Comparison of ENCODE assay signal across 7 mouse cellular contexts in the genomic region with DNA sequence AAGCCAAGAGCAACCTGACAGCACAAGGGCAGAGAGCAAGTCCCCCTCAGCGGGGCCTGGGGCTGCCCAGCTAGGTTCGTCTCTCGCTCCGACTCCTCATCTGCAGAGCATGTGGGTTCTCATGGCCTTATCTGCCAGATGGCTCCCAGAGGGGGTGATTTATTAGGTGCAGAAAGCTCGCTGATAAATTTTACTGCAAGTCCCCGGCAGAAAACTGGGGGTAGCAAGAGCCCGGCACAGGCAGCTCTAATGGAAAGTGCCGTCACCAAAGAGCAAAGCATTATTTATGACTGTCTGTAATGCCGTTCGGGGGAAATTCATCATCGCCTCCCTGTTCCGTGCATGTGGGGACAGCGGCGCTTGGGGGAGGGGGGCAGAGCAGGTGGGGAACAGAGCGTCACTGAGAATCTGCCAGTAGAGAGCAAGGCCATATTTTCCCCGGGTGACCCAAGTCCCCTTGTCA.
DNase-seq lines count a peak whose midpoint lies in the region; ATAC-seq lines count a peak whose summit lies in the region.

No protein-coding gene starts in this region.

- WGBS in lung, embryonic 15.5 days, result 27% methylated on average over 16 of the region's 16 CpGs
- 4% methylated on average over 14 of the region's 16 CpGs for WGBS in neural tube, embryonic 14.5 days

- no peak overlapping the region for H3K9ac ChIP-seq in lung, embryonic 15.5 days
- H3K9ac ChIP-seq in neural tube, embryonic 14.5 days (replicated peaks; ENCODE audit: low read depth, low read length), result no peak overlapping the region

- H3K27ac ChIP-seq in lung, embryonic 15.5 days, result no peak overlapping the region
- 0 out of 2 replicates have a peak overlapping the region, but pooled peaks have one; percentile 18 for H3K27ac ChIP-seq in neural tube, embryonic 14.5 days (ENCODE audit: low read depth, low read length)

- peak overlapping the region; percentile 36 for H3K4me2 ChIP-seq in lung, embryonic 15.5 days
- H3K4me2 ChIP-seq in neural tube, embryonic 14.5 days (ENCODE audit: low read depth, low read length), result peak overlapping the region; percentile 40

- no peak overlapping the region for H3K4me3 ChIP-seq in lung, embryonic 15.5 days
- no peak overlapping the region for H3K4me3 ChIP-seq in neural tube, embryonic 14.5 days (ENCODE audit: low read depth, low read length)

- H3K4me1 ChIP-seq in lung, embryonic 15.5 days, result peaks cover 7% of the 10 kb centered on the region
- H3K4me1 ChIP-seq in neural tube, embryonic 14.5 days (ENCODE audit: control insufficient read depth, insufficient read depth, low read length), result 0 out of 2 replicates have a peak, but pooled peaks cover 13% of the 10 kb centered on the region

- ATAC-seq in lung, embryonic 15.5 days (ENCODE audit: borderline replicate concordance, extremely low read depth, low FRiP score, low TSS enrichment), result peak; percentile 62; the same call in 1 of the 2 replicates
- peak; percentile 93 for ATAC-seq in neural tube, embryonic 14.5 days (ENCODE audit: low read depth)

- intact Hi-C loops in gastrocnemius, postnatal 14 days (cut with DNase I; ENCODE audit: low total_unique reads), result no loop called here

- no peaks in the 10 kb centered on the region for H3K36me3 ChIP-seq in lung, embryonic 15.5 days
- no peaks in the 10 kb centered on the region for H3K36me3 ChIP-seq in neural tube, embryonic 14.5 days (ENCODE audit: control insufficient read depth, insufficient read depth, low read length)

- DNase-seq in lung, postnatal 14 days, result no peak
- DNase-seq in gastrocnemius, postnatal 14 days, result peak; percentile 21
- peak; percentile 86 for DNase-seq in hindlimb bud, embryonic 11.5 days (ENCODE audit: extremely low spot score, low read depth, low spot score)
- DNase-seq in layer of hippocampus, postnatal 14 days (ENCODE audit: low spot score in 2 of 2), result no peak
- DNase-seq in left cerebral cortex, adult 8-10 months (ENCODE audit: low spot score in 2 of 2), result no peak

- peaks cover 41% of the 10 kb centered on the region; the same call in 1 of the 2 replicates for H3K27me3 ChIP-seq in lung, embryonic 15.5 days
- H3K27me3 ChIP-seq in neural tube, embryonic 14.5 days (ENCODE audit: control insufficient read depth, insufficient read depth, low read length), result no peaks in the 10 kb centered on the region

- no peaks in the 10 kb centered on the region for H3K9me3 ChIP-seq in lung, embryonic 15.5 days
- H3K9me3 ChIP-seq in neural tube, embryonic 14.5 days (ENCODE audit: control insufficient read depth, low read length), result no peaks in the 10 kb centered on the region

Comparison
In these comparisons a context has a peak if more than half of its experiments do, and no peak if none do; other contexts are left out.
1. DNase-seq: peak in gastrocnemius, postnatal 14 days (single experiment) and hindlimb bud, embryonic 11.5 days (single experiment); none in lung, postnatal 14 days (single experiment), layer of hippocampus, postnatal 14 days (0 of 2) and left cerebral cortex, adult 8-10 months (0 of 2).